Mouse (Mus musculus): ENCODE measurements around the gene Slc16a10. TPM values are rescaled to one million over a fixed set of nuclear protein-coding genes. Genes with fewer than 3 reads are reported as not detected.

Gene Slc16a10
- total RNA-seq, 2 experiments from 2014 or later = 3.7 to 3.8 TPM

- intact Hi-C loops (cut with DNase I) = no loop called here
- no peak for DNase-seq
These were observed 9.9 kb upstream of the Slc16a10 start for GRCm38 (mm10) chr10:40151852-40152549.

GRCm38 (mm10) chr10:40149584-40150145, 7.6 kb upstream of the Slc16a10 start:
- intact Hi-C loops (cut with DNase I) = loop anchor here (10.0 kb wide), 1 partner anchor 95 kb away; no protein-coding TSS in a partner anchor

GRCm38 (mm10) chr10:40147325-40148059, 5.4 kb upstream of the Slc16a10 start:
- intact Hi-C loops (cut with DNase I) = loop anchor here (10.0 kb wide), 1 partner anchor 93 kb away; no protein-coding TSS in a partner anchor
- no peak for DNase-seq

More at GRCm38 (mm10) chr10:40149584-40150145, 7.6 kb upstream of the Slc16a10 start:
- DNase-seq = no peak

- DNase-seq = no peak
- intact Hi-C loops (cut with DNase I) = loop anchor here (10.0 kb wide), 1 partner anchor 92 kb away; no protein-coding TSS in a partner anchor
These were observed 4.4 kb upstream of the Slc16a10 start for GRCm38 (mm10) chr10:40146451-40146850.

GRCm38 (mm10) chr10:40144815-40145214, 2.8 kb upstream of the Slc16a10 start:
- intact Hi-C loops (cut with DNase I) = loop anchor here (10.0 kb wide), 1 partner anchor 90 kb away; no protein-coding TSS in a partner anchor
- no peak for DNase-seq

- intact Hi-C loops (cut with DNase I) = loop anchor here (10.0 kb wide), 1 partner anchor 86 kb away; no protein-coding TSS in a partner anchor
- DNase-seq = no peak
These were observed 824 bp downstream of the Slc16a10 start for GRCm38 (mm10) chr10:40141016-40141851.

- no peak for DNase-seq
- intact Hi-C loops (cut with DNase I) = loop anchor here (10.0 kb wide), 1 partner anchor 85 kb away; no protein-coding TSS in a partner anchor
These were observed 2.4 kb downstream of the Slc16a10 start for GRCm38 (mm10) chr10:40139646-40140045.

- no peak for DNase-seq
- intact Hi-C loops (cut with DNase I) = no loop called here
These were observed 6.0 kb downstream of the Slc16a10 start for GRCm38 (mm10) chr10:40135807-40136778.

GRCm38 (mm10) chr10:40134906-40135305, 7.2 kb downstream of the Slc16a10 start:
- no peak for DNase-seq
- intact Hi-C loops (cut with DNase I) = no loop called here

GRCm38 (mm10) chr10:40133636-40134035, 8.4 kb downstream of the Slc16a10 start:
- DNase-seq = no peak
- intact Hi-C loops (cut with DNase I) = no loop called here

- DNase-seq = no peak
- intact Hi-C loops (cut with DNase I) = no loop called here
These were observed 10.2 kb downstream of the Slc16a10 start for GRCm38 (mm10) chr10:40131690-40132418.

GRCm38 (mm10) chr10:40130126-40130525, 11.9 kb downstream of the Slc16a10 start:
- DNase-seq = no peak
- intact Hi-C loops (cut with DNase I) = no loop called here

GRCm38 (mm10) chr10:40129134-40129533, 12.9 kb downstream of the Slc16a10 start:
- intact Hi-C loops (cut with DNase I) = no loop called here
- DNase-seq = no peak

- intact Hi-C loops (cut with DNase I) = no loop called here
- no peak for DNase-seq
These were observed 13.6 kb downstream of the Slc16a10 start for GRCm38 (mm10) chr10:40128497-40128896.

GRCm38 (mm10) chr10:40125200-40125599, 16.9 kb downstream of the Slc16a10 start:
- no peak for DNase-seq
- intact Hi-C loops (cut with DNase I) = no loop called here

- intact Hi-C loops (cut with DNase I) = no loop called here
- DNase-seq = no peak
These were observed 17.5 kb downstream of the Slc16a10 start for GRCm38 (mm10) chr10:40124570-40124969.

GRCm38 (mm10) chr10:40124096-40124495, 18.0 kb downstream of the Slc16a10 start:
- no peak for DNase-seq
- intact Hi-C loops (cut with DNase I) = no loop called here

GRCm38 (mm10) chr10:40119466-40119865, 22.6 kb downstream of the Slc16a10 start:
- intact Hi-C loops (cut with DNase I) = no loop called here
- no peak for DNase-seq

Measured in left cerebral cortex, postnatal 4 days (tissue).